Mouse (Mus musculus) bone marrow, adult 2 months (tissue): ENCODE results near the gene Phf1. TPM values are rescaled to one million over a fixed set of nuclear protein-coding genes. Genes with fewer than 3 reads are reported as not detected.

Experiments used
- H3K27ac ChIP-seq: fragments of 200-500 bp; 2 replicates; pipeline ENCODE4 v1.5.1; 2012; ENCODE audit warnings: low read depth, mild to moderate bottlenecking, control low read depth, inconsistent platforms, low read length; ENCODE audit not compliant: control insufficient read depth, poor library complexity, insufficient read depth
- H3K4me1 ChIP-seq: fragments of 200-500 bp; 2 replicates; pipeline ENCODE4 v1.6.1; 2011; ENCODE audit warnings: low read length; ENCODE audit not compliant: control insufficient read depth, insufficient read depth
- H3K4me3 ChIP-seq: fragments of 200-500 bp; replicated peaks from 2 replicates; pipeline ENCODE3; 2011; ENCODE audit warnings: mild to moderate bottlenecking, low read depth, low read length, control low read depth; ENCODE audit not compliant: control insufficient read depth
- CTCF ChIP-seq: fragments of 200-500 bp; IDR thresholded peaks from 2 replicates; pipeline ENCODE4 v1.5.1; 2011; ENCODE audit warnings: low read length, control low read depth; ENCODE audit not compliant: control insufficient read depth, insufficient read depth
- POLR2A ChIP-seq: fragments of 200-500 bp; IDR thresholded peaks from 2 replicates; pipeline ENCODE4 v1.6.1; 2011; ENCODE audit warnings: low read depth, mild to moderate bottlenecking, control low read depth, low read length, borderline replicate concordance; ENCODE audit not compliant: control insufficient read depth
- WGBS: fragments of 180-500 bp; shearing (Covaris S2); methylation state at CpG from one replicate; pipeline ENCODE4 v1.1.7; 2018; 5-methylcytosine and 5-hydroxymethylcytosine counted together
- polyA plus RNA-seq: library from polyadenylated mRNA; stranded (reverse); fragments of >200 nt; gene quantifications from 2 replicates; pipeline ENCODE4 v1.2.4, GENCODE M21; 2011; ENCODE audit warnings: low replicate concordance; ENCODE audit not compliant: missing spikeins, insufficient read depth, insufficient read length

Gene Phf1
- polyA plus RNA-seq, 1 experiment, result 63.9 TPM

- Histone ChIP-seq H3K27ac (peak overlapping the region; percentile 59; the same call in 1 of the 2 replicates), H3K4me1 (no peaks in the 10 kb centered on the region; the same call in 1 of the 2 replicates), H3K4me3 (no peak overlapping the region)
- WGBS, result 73% methylated on average over 5 of the region's 5 CpGs
- TF ChIP-seq CTCF, result no peak
- no peak for TF ChIP-seq POLR2A
Measured at GRCm38 (mm10) chr17:26956309-26956708, 23.5 kb downstream of the Phf1 start.

GRCm38 (mm10) chr17:26956895-26957294 is 24.0 kb downstream of the Phf1 start:
- Histone ChIP-seq H3K27ac (peak overlapping the region; percentile 59), H3K4me1 (no peaks in the 10 kb centered on the region; the same call in 1 of the 2 replicates), H3K4me3 (peak overlapping the region; percentile 39)
- 60% methylated on average over 18 of the region's 18 CpGs for WGBS
- no peak for TF ChIP-seq CTCF

- Histone ChIP-seq H3K4me3 (no peak overlapping the region), H3K27ac (no peak overlapping the region), H3K4me1 (no peaks in the 10 kb centered on the region; the same call in 1 of the 2 replicates)
- TF ChIP-seq POLR2A, result no peak
- no peak for TF ChIP-seq CTCF
- 93% methylated on average over 5 of the region's 5 CpGs for WGBS
Measured at GRCm38 (mm10) chr17:26957872-26958271, 25.0 kb downstream of the Phf1 start.

- 72% methylated on average over 5 of the region's 5 CpGs for WGBS
- H3K4me3 ChIP-seq, result no peak overlapping the region
- H3K4me1 ChIP-seq, result no peaks in the 10 kb centered on the region; the same call in 1 of the 2 replicates
- TF ChIP-seq CTCF (no peak), POLR2A (no peak)
- no peak overlapping the region for H3K27ac ChIP-seq
Measured at GRCm38 (mm10) chr17:26958880-26959279, 26.0 kb downstream of the Phf1 start.

DNA sequence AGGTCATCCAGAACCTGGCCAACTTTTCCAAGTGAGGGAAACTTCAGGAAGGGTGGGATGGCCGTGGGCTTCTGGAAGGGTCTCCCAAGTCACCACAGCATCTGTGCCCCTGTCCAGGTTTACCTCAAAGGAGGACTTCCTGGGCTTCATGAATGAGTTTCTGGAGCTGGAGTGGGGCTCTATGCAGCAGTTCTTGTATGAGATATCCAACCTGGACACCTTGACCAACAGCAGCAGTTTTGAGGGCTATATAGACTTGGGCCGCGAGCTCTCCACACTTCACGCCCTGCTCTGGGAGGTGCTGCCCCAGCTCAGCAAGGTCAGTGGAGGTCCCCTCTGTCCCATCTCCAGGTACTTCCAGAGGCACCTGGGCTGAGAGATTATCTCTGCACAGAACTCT is 27.0 kb downstream of the Phf1 start:
- Histone ChIP-seq H3K4me3 (no peak overlapping the region), H3K4me1 (no peaks in the 10 kb centered on the region; the same call in 1 of the 2 replicates), H3K27ac (no peak overlapping the region)
- WGBS, result 90% methylated on average over 4 of the region's 4 CpGs
- TF ChIP-seq POLR2A (no peak), CTCF (no peak)

- Histone ChIP-seq H3K27ac (no peak overlapping the region), H3K4me1 (no peaks in the 10 kb centered on the region), H3K4me3 (no peak overlapping the region)
- WGBS, result 91% methylated on average over 21 of the region's 21 CpGs
- TF ChIP-seq CTCF (no peak), POLR2A (no peak)
Measured at GRCm38 (mm10) chr17:26961572-26962240, 28.9 kb downstream of the Phf1 start.

DNA sequence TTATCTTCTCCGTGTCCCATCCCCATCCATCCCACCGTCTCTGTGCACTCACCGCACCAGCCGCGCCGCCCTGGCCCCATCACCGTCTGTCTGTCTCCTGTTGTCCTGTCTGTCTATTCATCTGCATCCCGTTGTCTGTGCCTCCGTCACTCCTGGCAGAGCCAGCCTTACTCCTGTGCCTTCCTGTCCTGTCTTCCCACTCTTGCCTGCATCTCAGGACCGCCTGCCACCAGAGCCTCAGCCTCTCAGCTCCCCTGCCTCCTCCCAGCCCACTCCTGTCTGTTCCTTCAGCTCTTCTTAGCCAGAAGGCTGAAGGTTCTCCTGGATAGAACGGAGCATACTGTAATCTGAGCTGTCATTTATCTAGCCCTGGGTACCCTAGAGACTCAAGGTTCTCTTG is 34.1 kb downstream of the Phf1 start:
- Histone ChIP-seq H3K4me1 (no peaks in the 10 kb centered on the region), H3K27ac (no peak overlapping the region), H3K4me3 (no peak overlapping the region)
- WGBS, result 92% methylated on average over 11 of the region's 11 CpGs
- TF ChIP-seq CTCF, result no peak

GRCm38 (mm10) chr17:26967477-26967876 is 34.6 kb downstream of the Phf1 start:
- 92% methylated on average over 6 of the region's 6 CpGs for WGBS
- H3K27ac ChIP-seq, result no peak overlapping the region
- H3K4me1 ChIP-seq, result no peaks in the 10 kb centered on the region
- no peak for TF ChIP-seq CTCF
- no peak for TF ChIP-seq POLR2A
- no peak overlapping the region for H3K4me3 ChIP-seq

GRCm38 (mm10) chr17:26968200-26968611 is 35.4 kb downstream of the Phf1 start:
- 82% methylated on average over 6 of the region's 6 CpGs for WGBS
- H3K4me1 ChIP-seq, result no peaks in the 10 kb centered on the region
- H3K4me3 ChIP-seq, result no peak overlapping the region
- no peak overlapping the region for H3K27ac ChIP-seq
- TF ChIP-seq POLR2A (no peak), CTCF (no peak)
